Mouse (Mus musculus): Measurements from ENCODE around the gene Ugt1a9. TPM values are rescaled to one million over a fixed set of nuclear protein-coding genes. Genes with fewer than 3 reads are reported as not detected.
"Not testable (repeated sequence)": the region's sequence is repeated elsewhere in the genome, so short reads cannot be mapped to it uniquely, and the experiment has no call there.

Ugt1a9 gene
- polyA plus RNA-seq, 1 experiment from 2014 or later: not detected

GRCm38 (mm10) chr1:88217576-88217975 lies 147.0 kb downstream of the Ugt1a9 start:
- Histone ChIP-seq H3K36me3 (no peaks in the 10 kb centered on the region), H3K27me3 (no peaks in the 10 kb centered on the region), H3K4me3 (replicated peaks) (no peak overlapping the region), H3K9me3 (peaks cover 51% of the 10 kb centered on the region), H3K27ac (no peak overlapping the region), H3K4me2 (replicated peaks) (no peak overlapping the region), H3K4me1 (replicated peaks) (no peaks in the 10 kb centered on the region), H3K9ac (replicated peaks) (no peak overlapping the region)
- WGBS: 39% methylated on average over 3 of the region's 3 CpGs
- ATAC-seq: no peak

- Histone ChIP-seq H3K4me2 (replicated peaks) (no peak overlapping the region), H3K9ac (replicated peaks) (no peak overlapping the region), H3K9me3 (peaks cover 47% of the 10 kb centered on the region), H3K27ac (no peak overlapping the region), H3K4me3 (replicated peaks) (no peak overlapping the region), H3K36me3 (no peaks in the 10 kb centered on the region), H3K4me1 (replicated peaks) (no peaks in the 10 kb centered on the region), H3K27me3 (no peaks in the 10 kb centered on the region)
- WGBS: 74% methylated on average over 9 of the region's 9 CpGs
- no peak for ATAC-seq
Observed at GRCm38 (mm10) chr1:88218051-88218450, 147.5 kb downstream of the Ugt1a9 start.

GRCm38 (mm10) chr1:88218591-88218990 lies 148.0 kb downstream of the Ugt1a9 start:
- Histone ChIP-seq H3K27ac (no peak overlapping the region), H3K27me3 (no peaks in the 10 kb centered on the region), H3K9me3 (peaks cover 41% of the 10 kb centered on the region), H3K9ac (replicated peaks) (no peak overlapping the region), H3K4me3 (replicated peaks) (no peak overlapping the region), H3K36me3 (no peaks in the 10 kb centered on the region), H3K4me2 (replicated peaks) (no peak overlapping the region), H3K4me1 (replicated peaks) (no peaks in the 10 kb centered on the region)
- no peak for ATAC-seq
- WGBS: 52% methylated on average over 4 of the region's 4 CpGs

GRCm38 (mm10) chr1:88219054-88219453 lies 148.5 kb downstream of the Ugt1a9 start:
- H3K4me2 ChIP-seq (replicated peaks): no peak overlapping the region
- no peaks in the 10 kb centered on the region for H3K4me1 ChIP-seq (replicated peaks)
- H3K9me3 ChIP-seq: peaks cover 37% of the 10 kb centered on the region
- H3K27ac ChIP-seq: no peak overlapping the region
- no peak for ATAC-seq
- 26% methylated on average over 1 of the region's 1 CpGs for WGBS
- H3K27me3 ChIP-seq: no peaks in the 10 kb centered on the region
- no peak overlapping the region for H3K4me3 ChIP-seq (replicated peaks)
- no peak overlapping the region for H3K9ac ChIP-seq (replicated peaks)
- no peaks in the 10 kb centered on the region for H3K36me3 ChIP-seq

- ATAC-seq: no peak
- H3K4me3 ChIP-seq (replicated peaks): no peak overlapping the region
- no peak overlapping the region for H3K9ac ChIP-seq (replicated peaks)
- no peak overlapping the region for H3K4me2 ChIP-seq (replicated peaks)
- H3K4me1 ChIP-seq (replicated peaks): no peaks in the 10 kb centered on the region
- no peaks in the 10 kb centered on the region for H3K36me3 ChIP-seq
- H3K27me3 ChIP-seq: no peaks in the 10 kb centered on the region
- no peak overlapping the region for H3K27ac ChIP-seq
- peaks cover 27% of the 10 kb centered on the region for H3K9me3 ChIP-seq
Observed at GRCm38 (mm10) chr1:88220336-88220735, 149.7 kb downstream of the Ugt1a9 start.

- no peak overlapping the region for H3K4me2 ChIP-seq (replicated peaks)
- peaks cover 29% of the 10 kb centered on the region for H3K9me3 ChIP-seq
- H3K27ac ChIP-seq: no peak overlapping the region
- H3K9ac ChIP-seq (replicated peaks): no peak overlapping the region
- H3K4me3 ChIP-seq (replicated peaks): no peak overlapping the region
- no peak for ATAC-seq
- no peaks in the 10 kb centered on the region for H3K36me3 ChIP-seq
- H3K4me1 ChIP-seq (replicated peaks): no peaks in the 10 kb centered on the region
- no peaks in the 10 kb centered on the region for H3K27me3 ChIP-seq
- 54% methylated on average over 2 of the region's 2 CpGs for WGBS
Observed at GRCm38 (mm10) chr1:88222216-88222615, 151.6 kb downstream of the Ugt1a9 start.

GRCm38 (mm10) chr1:88223011-88223515 lies 152.5 kb downstream of the Ugt1a9 start:
- not testable (repeated sequence) for H3K4me1 ChIP-seq (replicated peaks); H3K27me3 ChIP-seq; H3K36me3 ChIP-seq; H3K4me3 ChIP-seq (replicated peaks); H3K27ac ChIP-seq; H3K4me2 ChIP-seq (replicated peaks); ATAC-seq; H3K9ac ChIP-seq (replicated peaks)
- peaks cover 32% of the 10 kb centered on the region for H3K9me3 ChIP-seq

GRCm38 (mm10) chr1:88223591-88223990 lies 153.0 kb downstream of the Ugt1a9 start:
- Histone ChIP-seq H3K4me1 (replicated peaks) (no peaks in the 10 kb centered on the region), H3K36me3 (no peaks in the 10 kb centered on the region), H3K27me3 (no peaks in the 10 kb centered on the region), H3K9ac (replicated peaks) (no peak overlapping the region), H3K4me2 (replicated peaks) (no peak overlapping the region), H3K4me3 (replicated peaks) (no peak overlapping the region), H3K9me3 (peaks cover 38% of the 10 kb centered on the region), H3K27ac (no peak overlapping the region)
- WGBS: 55% methylated on average over 1 of the region's 1 CpGs
- ATAC-seq: no peak

GRCm38 (mm10) chr1:88224029-88224776 lies 153.6 kb downstream of the Ugt1a9 start:
- Histone ChIP-seq H3K4me3 (replicated peaks) (no peak overlapping the region), H3K4me2 (replicated peaks) (no peak overlapping the region), H3K9me3 (peaks cover 44% of the 10 kb centered on the region), H3K36me3 (no peaks in the 10 kb centered on the region), H3K9ac (replicated peaks) (no peak overlapping the region), H3K27ac (no peak overlapping the region), H3K27me3 (no peaks in the 10 kb centered on the region), H3K4me1 (replicated peaks) (no peaks in the 10 kb centered on the region)
- ATAC-seq: no peak
- whole genome bisulfite sequencing: 68% methylated on average over 2 of the region's 2 CpGs

- not testable (repeated sequence) for H3K4me3 ChIP-seq (replicated peaks); ATAC-seq; H3K36me3 ChIP-seq; H3K27me3 ChIP-seq; H3K27ac ChIP-seq; H3K9ac ChIP-seq (replicated peaks); H3K4me1 ChIP-seq (replicated peaks); H3K4me2 ChIP-seq (replicated peaks)
- peaks cover 55% of the 10 kb centered on the region for H3K9me3 ChIP-seq
- WGBS: 39% methylated on average over 2 of the region's 2 CpGs
Observed at GRCm38 (mm10) chr1:88225301-88225700, 154.7 kb downstream of the Ugt1a9 start.

GRCm38 (mm10) chr1:88225741-88226140 lies 155.1 kb downstream of the Ugt1a9 start:
- Histone ChIP-seq H3K27me3 (no peaks in the 10 kb centered on the region), H3K9me3 (peaks cover 59% of the 10 kb centered on the region), H3K4me2 (replicated peaks) (no peak overlapping the region), H3K4me1 (replicated peaks) (no peaks in the 10 kb centered on the region), H3K4me3 (replicated peaks) (no peak overlapping the region), H3K36me3 (no peaks in the 10 kb centered on the region), H3K27ac (no peak overlapping the region), H3K9ac (replicated peaks) (no peak overlapping the region)
- no peak for ATAC-seq

GRCm38 (mm10) chr1:88226670-88227379 lies 156.2 kb downstream of the Ugt1a9 start, which contains the start of gene Mroh2a:
TSS of gene Mroh2a (plus strand) at chr1:88226986.
- Histone ChIP-seq H3K4me3 (replicated peaks) (no peak within 1 kb of the TSS), H3K9ac (replicated peaks) (no peak within 1 kb of the TSS), H3K9me3 (peaks cover 70% of the 10 kb centered on the region), H3K36me3 (no peaks in the 10 kb centered on the region), H3K27me3 (no peaks in the 10 kb centered on the region), H3K4me1 (replicated peaks) (no peaks in the 10 kb centered on the region), H3K4me2 (replicated peaks) (no peak within 1 kb of the TSS), H3K27ac (no peak within 1 kb of the TSS)
- no peak for ATAC-seq
- WGBS: 51% methylated on average over 5 of the region's 5 CpGs

Measured in midbrain, embryonic 13.5 days (tissue).